Mouse (Mus musculus) splenic B cell, adult 2 months (primary cell): ENCODE measurements around the gene Enho.

ENCODE experiments used
- DNase-seq: peaks from one replicate; pipeline ENCODE4 v3.0.0-alpha.2; 2011; ENCODE audit warnings: low read depth, low spot score
- H3K27me3 ChIP-seq: 2 replicates; pipeline ENCODE4 v1.6.1; 2012; ENCODE audit warnings: mild to moderate bottlenecking, low read length, moderate library complexity, mixed read lengths; ENCODE audit not compliant: control insufficient read depth, poor library complexity, insufficient read depth, severe bottlenecking
- H3K36me3 ChIP-seq: 2 replicates; pipeline ENCODE4 v1.6.1; 2012; ENCODE audit warnings: mild to moderate bottlenecking, low read length, moderate library complexity, mixed read lengths; ENCODE audit not compliant: control insufficient read depth, poor library complexity, insufficient read depth, severe bottlenecking

Enho gene

DNA sequence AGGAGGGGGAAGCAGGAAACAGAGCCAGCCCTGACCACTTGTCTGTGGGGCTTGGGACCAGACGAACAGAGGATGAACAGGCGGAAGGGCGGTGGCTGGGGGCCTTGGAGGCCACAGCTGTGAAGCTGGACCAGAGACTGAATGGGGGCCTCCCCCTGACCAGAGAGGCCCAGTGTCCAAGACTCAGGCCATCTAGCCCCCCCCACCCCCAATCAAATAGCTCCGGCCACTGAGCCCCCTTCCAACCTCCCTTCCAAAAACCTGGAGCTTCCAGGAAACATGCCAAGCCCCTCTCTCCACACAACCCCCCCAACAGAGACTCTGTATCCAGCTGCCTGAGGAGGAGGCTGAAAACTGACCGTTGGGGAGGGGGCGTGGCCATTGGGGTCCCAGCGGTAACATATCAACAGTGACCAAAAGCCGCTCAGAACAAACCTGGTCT, 32.4 kb upstream of the Enho start:
- Histone ChIP-seq H3K27me3 (no peaks in the 10 kb centered on the region), H3K36me3 (no peaks in the 10 kb centered on the region)
- no peak for DNase-seq

DNA sequence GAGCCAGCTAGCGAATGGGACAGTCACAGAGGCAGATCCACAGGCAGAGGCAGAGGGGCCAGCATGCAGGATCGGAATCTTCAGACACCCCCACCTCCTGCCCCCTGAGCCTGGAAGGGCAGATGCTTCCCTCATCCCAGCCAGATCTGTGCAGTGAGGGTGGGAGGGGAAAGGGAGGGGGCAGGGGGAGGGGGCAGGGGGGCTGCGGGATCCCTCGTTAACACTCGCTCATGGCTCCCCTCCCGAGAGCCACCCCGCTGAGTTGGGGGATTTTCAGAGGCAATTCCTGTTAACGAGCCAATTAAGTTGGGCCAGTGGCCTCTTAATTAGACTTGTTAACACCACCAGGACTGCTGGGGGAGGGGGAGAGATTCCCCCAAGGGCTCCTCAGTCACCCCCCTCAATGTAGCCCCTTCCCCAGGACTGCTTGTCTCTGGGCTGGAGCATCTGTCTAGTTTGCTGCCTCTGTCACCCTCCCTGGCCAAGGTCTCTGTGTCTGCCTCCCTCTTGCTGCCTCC, 31.9 kb upstream of the Enho start:
- DNase-seq, result no peak
- Histone ChIP-seq H3K36me3 (no peaks in the 10 kb centered on the region), H3K27me3 (no peaks in the 10 kb centered on the region)

DNA sequence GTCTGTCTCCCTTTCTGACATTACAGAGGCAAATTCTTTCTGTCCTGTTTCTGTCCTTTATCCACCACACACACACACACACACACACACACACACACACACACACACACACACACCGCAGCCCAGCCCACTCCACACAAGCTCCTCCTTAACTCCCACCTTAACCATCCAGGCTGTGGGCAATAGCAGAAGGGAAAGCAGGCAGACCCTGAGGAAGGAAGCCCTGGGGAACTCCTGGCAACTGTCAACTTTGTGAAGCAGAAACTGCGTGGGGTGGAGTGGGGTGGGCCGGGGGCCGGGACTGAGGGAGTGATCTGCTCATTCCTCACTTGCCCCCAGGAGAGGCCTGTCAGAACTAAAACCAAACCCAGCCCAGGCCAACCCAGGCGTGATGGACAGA, 31.4 kb upstream of the Enho start:
- H3K27me3 ChIP-seq, result no peaks in the 10 kb centered on the region
- DNase-seq, result no peak
- no peaks in the 10 kb centered on the region for H3K36me3 ChIP-seq

DNA sequence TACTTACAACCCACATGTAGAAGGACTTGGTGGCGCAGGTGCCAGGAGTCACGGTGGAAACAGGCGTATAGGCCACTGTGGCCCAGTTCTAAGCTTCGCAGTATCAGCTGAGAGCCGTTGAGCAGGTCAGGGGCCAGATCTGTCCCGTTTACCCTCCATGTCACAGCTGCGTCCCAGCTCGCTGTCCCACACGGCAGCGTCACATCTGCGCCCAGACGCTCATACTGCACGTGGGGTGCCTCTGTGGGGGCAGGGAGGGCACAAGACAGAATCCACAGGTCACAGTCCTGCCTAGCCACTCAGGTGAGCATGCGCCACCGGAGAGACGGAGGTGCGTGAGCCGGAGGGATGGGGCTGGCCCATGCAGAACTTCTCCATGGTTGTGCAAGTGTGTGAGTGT, 30.7 kb upstream of the Enho start:
- DNase-seq, result no peak
- H3K36me3 ChIP-seq, result no peaks in the 10 kb centered on the region
- H3K27me3 ChIP-seq, result no peaks in the 10 kb centered on the region

DNA sequence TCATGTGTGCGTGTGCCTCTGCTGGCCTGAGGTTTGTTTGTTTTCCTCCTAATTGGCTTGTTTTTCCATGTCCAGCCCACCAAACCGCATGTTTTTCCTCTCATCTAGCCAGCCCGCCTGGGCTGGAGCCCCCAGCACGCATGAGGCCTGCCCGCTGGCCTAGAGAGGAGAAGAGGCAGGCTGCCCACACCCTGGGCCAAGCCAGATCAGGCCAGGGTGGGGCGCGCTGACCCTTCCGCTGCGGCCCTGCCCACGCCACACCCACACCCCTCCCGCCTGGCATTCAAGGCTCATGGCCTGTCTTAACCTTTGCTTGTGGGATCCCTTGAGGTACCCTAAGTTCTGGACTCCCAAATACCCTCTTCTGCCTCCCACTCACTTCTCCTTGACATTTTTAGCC, 26.5 kb upstream of the Enho start:
- Histone ChIP-seq H3K27me3 (no peaks in the 10 kb centered on the region), H3K36me3 (no peaks in the 10 kb centered on the region)
- DNase-seq, result no peak

DNA sequence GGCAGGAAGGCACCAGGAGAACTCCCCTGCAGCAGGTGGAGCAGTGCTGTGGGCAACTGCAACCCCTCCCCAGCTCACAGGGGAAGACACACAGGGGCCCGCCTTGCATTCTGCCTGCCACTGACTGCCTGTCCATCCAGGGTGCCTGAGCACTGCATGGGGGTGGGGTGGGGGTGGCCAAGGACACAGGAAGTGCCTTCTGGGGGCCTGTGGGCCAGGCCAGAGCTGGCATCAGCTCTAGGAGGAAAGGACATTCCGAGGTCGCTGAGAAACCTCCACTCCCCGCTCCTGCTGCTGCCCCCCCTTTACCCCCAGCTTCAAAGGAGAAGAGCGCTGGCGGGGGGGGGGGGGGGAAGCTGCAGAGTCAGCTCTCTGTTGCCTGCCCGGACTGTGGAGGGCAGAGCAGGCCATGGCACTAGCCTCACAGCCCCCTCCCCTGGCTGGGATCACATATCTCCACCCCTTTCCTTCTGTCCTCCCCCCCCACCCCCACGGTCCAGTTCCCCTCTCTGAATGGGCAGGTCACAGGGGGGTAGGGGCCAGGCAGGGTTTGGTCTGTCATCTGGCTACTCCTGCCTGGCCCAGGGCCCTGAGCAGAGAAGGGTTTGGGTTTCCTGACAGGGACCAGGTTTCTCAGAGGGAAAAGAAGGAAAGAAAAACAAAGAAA, 25.0 kb upstream of the Enho start:
- no peak for DNase-seq
- Histone ChIP-seq H3K27me3 (no peaks in the 10 kb centered on the region), H3K36me3 (no peaks in the 10 kb centered on the region)

DNA sequence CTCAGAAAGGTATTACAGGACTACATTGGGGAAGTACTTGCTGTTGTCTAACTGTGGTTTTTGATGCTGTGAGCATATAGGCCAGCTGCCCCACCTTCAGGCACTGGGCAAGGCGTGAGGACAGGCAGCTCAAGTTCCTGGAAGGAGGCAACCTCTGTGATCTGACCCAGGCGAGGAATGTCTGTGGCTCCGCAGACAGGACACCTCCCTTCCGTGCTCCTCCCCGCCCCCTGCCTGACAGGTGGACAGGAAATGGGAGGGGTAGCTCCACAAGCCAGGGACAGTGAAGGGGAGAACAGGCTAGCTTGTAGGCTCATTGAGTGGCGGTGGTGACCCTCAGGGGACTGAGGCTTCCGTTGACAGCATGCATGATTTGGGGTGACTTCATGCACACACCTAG, 24.4 kb upstream of the Enho start:
- peak; percentile 8 for DNase-seq
- Histone ChIP-seq H3K27me3 (no peaks in the 10 kb centered on the region), H3K36me3 (no peaks in the 10 kb centered on the region)

DNA sequence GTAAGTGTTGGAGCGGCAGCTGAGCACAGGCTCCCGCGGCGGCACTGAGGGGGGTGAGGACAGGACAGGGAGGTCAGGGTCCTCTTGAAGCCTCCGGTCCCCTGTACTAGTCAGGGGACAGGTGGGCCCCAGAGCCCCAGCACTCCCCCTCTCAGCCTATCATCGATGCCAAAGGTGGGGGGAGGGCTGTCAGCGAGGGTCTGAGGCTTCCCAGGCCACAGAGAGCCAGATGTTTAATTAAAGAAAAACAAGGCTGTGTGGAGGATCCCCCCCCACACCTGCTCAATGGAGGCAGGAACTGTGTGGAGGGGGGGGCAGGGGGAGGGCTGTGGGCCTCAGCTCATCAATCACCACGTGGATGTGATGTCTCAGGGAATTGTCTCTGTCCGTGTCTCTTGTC, 23.5 kb upstream of the Enho start:
- Histone ChIP-seq H3K36me3 (no peaks in the 10 kb centered on the region), H3K27me3 (no peaks in the 10 kb centered on the region)
- DNase-seq, result no peak

DNA sequence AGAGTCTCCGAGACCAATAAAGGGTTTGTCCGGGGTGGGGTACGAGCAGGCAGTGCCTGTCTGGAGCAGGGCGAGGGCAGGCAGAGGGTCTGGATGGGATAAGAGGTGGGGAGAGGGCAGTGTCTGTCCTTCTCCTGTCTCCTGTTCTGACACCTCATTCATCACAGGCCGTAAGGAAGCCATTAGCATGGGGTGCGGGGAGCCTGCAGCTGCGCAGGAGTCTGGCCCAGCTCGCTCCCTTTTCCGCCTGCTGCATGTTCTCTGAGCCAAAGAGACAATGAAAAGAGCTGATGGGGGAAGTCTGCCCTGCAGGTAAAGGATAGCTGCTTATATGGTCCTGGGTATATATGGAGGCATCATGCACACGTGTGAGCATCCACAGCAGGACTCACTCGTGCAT, 22.6 kb upstream of the Enho start:
- DNase-seq, result no peak
- Histone ChIP-seq H3K27me3 (no peaks in the 10 kb centered on the region), H3K36me3 (no peaks in the 10 kb centered on the region)

DNA sequence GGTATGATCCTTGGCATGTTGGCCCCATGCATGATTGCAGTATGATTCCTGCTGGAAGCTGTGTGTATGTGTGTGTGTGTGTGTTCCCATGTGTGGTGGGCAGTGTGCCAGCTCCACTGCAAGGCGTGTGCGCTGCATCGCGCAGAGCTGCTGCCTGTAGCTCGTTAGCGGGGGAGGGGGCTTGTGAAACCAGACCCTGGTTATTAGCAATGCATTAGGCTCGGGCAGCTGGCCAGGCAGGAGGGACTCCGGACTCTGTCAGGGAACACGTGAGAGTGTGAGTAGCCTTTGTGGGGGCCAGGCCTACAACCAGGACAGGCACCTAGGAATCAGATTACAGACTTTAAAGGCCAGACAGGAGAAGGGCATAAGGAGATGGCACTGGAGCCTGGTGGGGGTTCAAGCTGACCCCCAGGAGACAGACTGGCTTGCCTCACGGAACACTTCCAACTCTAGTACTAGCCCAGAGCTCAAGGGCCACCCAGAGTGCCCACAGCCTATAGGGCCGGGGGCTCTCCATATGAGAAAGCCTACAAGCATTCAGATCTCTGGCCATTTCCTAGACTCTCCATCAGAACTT, 20.8 kb upstream of the Enho start:
- Histone ChIP-seq H3K27me3 (no peaks in the 10 kb centered on the region), H3K36me3 (no peaks in the 10 kb centered on the region)
- DNase-seq, result no peak

DNA sequence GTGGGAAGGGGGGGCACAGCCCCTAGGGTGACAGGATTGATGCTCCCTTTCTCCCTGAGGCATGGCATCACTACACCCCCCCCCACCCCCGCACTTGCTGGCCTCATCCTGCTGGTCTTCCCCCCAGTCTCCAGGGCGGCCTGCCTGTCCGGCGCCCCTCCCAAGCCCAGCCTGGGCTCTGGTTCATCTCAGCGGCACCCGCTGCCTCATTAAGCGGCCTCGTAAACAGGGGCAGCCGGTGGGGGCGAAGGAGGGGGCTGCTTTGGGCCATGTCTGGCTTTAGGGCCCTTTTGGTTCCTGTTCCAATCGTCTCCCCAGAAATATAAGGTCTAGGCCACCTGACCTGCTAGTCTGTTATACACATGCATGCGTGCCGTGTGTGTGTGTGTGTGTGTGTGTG, 19.4 kb upstream of the Enho start:
- DNase-seq, result no peak
- Histone ChIP-seq H3K27me3 (no peaks in the 10 kb centered on the region), H3K36me3 (no peaks in the 10 kb centered on the region)

DNA sequence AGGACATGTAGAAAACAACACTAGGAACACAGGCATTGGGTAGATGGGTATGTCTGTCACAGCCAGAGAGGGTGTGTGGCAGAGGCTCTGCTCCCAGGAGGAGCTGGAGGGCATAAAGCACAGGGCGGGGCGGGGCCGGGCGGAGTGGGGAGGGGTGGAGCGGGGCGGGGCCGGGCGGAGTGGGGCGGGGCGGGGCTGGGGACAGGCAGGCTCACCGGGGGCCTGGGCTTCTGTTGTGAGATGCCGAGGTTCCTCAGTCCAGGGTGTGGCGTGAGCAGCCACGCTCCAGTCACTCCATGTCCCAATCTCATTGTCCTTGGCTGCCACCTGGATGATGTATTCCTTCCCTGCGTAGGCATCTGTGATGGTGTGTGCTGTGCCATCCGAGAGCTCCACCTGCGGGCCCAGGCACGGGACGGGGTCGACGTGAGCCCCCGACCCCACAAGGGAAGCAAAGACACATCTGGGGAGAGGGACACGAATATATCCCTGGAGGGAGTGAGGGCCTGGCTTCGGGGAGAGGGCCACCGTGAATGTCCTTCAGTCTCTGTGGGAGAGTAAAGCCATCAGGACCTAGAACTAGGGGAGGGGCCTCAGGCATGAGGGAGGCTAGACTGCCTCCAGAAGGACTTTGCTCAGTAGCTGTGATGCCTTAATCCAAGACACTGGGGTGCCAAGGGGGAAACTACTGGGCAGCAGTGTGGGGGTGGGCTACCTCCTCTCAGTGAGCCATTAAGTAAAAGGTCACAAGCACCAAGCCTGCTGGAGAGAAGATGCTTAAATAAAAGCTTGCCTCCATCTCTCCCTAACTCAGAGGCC, 18.7 kb upstream of the Enho start:
- Histone ChIP-seq H3K27me3 (no peaks in the 10 kb centered on the region), H3K36me3 (no peaks in the 10 kb centered on the region)
- DNase-seq, result no peak

DNA sequence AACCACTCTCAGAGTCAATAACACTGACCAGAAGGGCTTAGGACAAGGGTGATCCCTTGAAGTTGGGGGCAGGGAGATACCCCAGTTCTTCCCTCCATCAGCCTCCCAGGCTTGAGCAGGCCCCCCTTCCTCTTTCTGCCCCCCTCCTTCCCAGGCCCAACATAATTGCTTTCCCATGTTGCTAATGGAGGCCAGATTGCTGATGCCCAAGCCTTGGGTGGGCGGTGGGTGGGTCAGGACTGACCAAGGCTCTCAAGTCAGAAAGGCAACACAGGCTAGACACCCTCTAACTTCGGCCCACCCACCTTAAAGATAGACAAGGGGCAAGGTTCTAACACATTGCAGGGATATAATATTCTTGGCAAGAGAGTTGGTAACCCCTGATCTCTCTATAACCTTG, 15.4 kb upstream of the Enho start:
- no peaks in the 10 kb centered on the region for H3K27me3 ChIP-seq
- no peak for DNase-seq

DNA sequence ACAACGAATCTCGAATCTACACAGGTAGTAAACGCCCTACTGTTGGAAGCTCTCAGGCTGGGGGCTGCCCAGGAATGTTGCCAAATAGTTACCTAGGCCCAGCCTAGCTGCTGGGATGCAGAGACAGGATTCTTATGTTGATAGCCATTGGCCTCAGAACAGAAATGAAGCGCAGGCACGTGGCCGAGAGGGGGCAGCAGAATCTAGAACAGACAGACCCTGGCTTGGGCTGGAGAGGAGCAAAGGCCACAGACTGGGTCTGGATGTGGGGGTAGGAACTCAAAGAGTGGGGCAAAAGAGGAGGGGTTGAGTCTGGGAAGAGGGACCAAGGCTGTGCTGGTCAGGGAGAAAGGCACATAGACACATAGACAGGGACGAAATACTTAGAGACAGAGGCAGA, 14.1 kb upstream of the Enho start:
- DNase-seq, result peak; percentile 21
- no peaks in the 10 kb centered on the region for H3K27me3 ChIP-seq
- no peaks in the 10 kb centered on the region for H3K36me3 ChIP-seq

More for the DNA sequence above, 15.4 kb upstream of the Enho start:
- no peaks in the 10 kb centered on the region for H3K36me3 ChIP-seq

DNA sequence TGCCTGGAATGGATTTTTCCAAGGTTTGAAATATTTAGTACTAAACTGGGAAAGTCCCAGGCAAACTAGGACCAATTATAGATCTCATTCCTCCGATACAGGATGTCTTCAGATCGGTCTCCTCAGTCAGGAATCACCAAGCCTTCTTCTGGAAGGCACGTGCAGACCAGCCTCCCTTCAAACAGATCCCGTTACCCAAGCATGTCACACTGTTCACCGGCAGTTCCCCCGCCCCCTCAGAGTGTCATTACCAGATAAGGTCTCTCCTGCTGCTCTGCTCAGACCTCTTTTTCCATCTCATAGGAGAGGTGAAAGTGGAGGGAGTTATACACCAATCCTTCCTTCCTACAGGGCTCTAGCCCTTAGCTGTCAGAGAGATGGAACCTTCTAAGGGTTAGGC, 13.6 kb upstream of the Enho start:
- no peak for DNase-seq
- H3K36me3 ChIP-seq, result no peaks in the 10 kb centered on the region
- H3K27me3 ChIP-seq, result no peaks in the 10 kb centered on the region
